Mouse (Mus musculus) forebrain, embryonic 13.5 days (tissue): ENCODE measurements at regions not wholly inside any gene's neighbourhood (a gene's known extent, or its start where the extent isn't known, plus 50 kb on each side); places are given as distances from the start of the nearest gene placed in this dataset.

Experiments used
- ATAC-seq: fragments of 200-750 bp; cut with Nextera tagmentation; 2 replicates; pipeline ENCODE4 v1.8.0; 2017
- H3K27ac ChIP-seq: fragments of 300-500 bp; sonication (generic); 2 replicates; pipeline ENCODE4 v1.5.1; 2015; ENCODE audit warnings: inconsistent platforms, mild to moderate bottlenecking, moderate library complexity
- H3K27me3 ChIP-seq: fragments of 300-500 bp; sonication (generic); 2 replicates; pipeline ENCODE4 v1.6.1; 2015; ENCODE audit warnings: mild to moderate bottlenecking, inconsistent platforms
- H3K36me3 ChIP-seq: fragments of 300-500 bp; sonication (generic); 2 replicates; pipeline ENCODE4 v1.6.1; 2015; ENCODE audit warnings: mild to moderate bottlenecking, inconsistent platforms; ENCODE audit not compliant: poor library complexity, severe bottlenecking
- H3K4me1 ChIP-seq: fragments of 300-500 bp; sonication (generic); 2 replicates; pipeline ENCODE4 v1.6.1; 2015; ENCODE audit warnings: inconsistent platforms
- H3K4me2 ChIP-seq: fragments of 300-500 bp; sonication (generic); 2 replicates; pipeline ENCODE4 v1.6.1; 2015; ENCODE audit warnings: inconsistent platforms, mild to moderate bottlenecking, moderate library complexity
- H3K4me3 ChIP-seq: fragments of 300-500 bp; sonication (generic); 2 replicates; pipeline ENCODE4 v1.5.1; 2015; ENCODE audit warnings: mild to moderate bottlenecking, inconsistent platforms
- H3K9ac ChIP-seq: fragments of 300-500 bp; sonication (generic); 2 replicates; pipeline ENCODE4 v1.6.1; 2015; ENCODE audit warnings: mild to moderate bottlenecking, inconsistent platforms
- H3K9me3 ChIP-seq: fragments of 300-500 bp; sonication (generic); replicated peaks from 2 replicates; pipeline ENCODE4 v1.6.1; 2016; ENCODE audit warnings: inconsistent platforms
- WGBS: fragments of 180-500 bp; shearing (Covaris S2); methylation state at CpG from one replicate; pipeline ENCODE4 v1.1.7; 2015; 5-methylcytosine and 5-hydroxymethylcytosine counted together

DNA sequence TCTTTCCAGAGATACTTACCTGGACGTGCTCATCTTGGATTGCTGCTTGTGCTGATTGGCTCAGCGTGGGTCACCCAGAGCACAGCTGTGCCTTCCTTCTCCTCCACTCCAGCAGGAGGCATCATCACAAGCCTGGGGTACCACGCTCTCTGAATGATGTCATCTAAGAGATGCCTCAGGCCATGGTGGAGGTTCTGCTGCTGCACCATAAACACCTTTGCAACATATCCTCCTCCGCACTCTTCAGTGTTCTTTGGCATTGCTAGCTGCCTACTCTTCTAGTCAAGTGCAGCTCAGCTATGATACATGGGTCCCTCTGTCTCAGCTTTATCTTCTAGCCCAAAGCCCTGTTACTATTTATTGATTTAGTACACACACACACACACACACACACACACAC is 110.8 kb downstream of the Emp1 start:
- Histone ChIP-seq H3K4me3 (no peak overlapping the region), H3K27me3 (no peaks in the 10 kb centered on the region), H3K36me3 (no peaks in the 10 kb centered on the region), H3K9me3 (no peaks in the 10 kb centered on the region), H3K27ac (no peak overlapping the region), H3K9ac (no peak overlapping the region), H3K4me2 (no peak overlapping the region), H3K4me1 (no peaks in the 10 kb centered on the region)
- no peak for ATAC-seq
- WGBS: 87% methylated on average over 4 of the region's 4 CpGs

DNA sequence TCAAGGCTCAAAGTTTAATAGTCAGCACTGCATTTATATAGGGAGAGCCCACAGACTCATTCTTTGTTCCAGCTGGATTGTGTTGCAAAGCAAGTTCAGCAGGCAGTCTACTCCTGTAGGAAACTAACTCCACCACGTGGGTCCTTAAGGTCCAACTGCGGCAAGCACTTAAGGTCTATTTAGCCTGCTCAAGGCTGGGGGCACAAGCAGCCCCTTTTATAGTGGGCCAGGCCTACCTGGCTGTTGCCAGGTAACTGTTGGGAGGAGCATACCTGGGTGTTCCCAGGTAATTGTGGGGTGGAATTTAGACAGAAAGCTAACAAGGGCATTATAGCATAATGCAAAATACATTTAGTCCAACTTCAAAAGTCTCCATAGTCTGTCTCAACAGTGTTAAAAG is 126.5 kb downstream of the Emp1 start:
- no peak for ATAC-seq
- 64% methylated on average over 2 of the region's 2 CpGs for WGBS
- Histone ChIP-seq H3K36me3 (no peaks in the 10 kb centered on the region), H3K9me3 (no peaks in the 10 kb centered on the region), H3K27me3 (no peaks in the 10 kb centered on the region), H3K4me3 (no peak overlapping the region), H3K9ac (no peak overlapping the region), H3K27ac (no peak overlapping the region), H3K4me1 (no peaks in the 10 kb centered on the region), H3K4me2 (no peak overlapping the region)

DNA sequence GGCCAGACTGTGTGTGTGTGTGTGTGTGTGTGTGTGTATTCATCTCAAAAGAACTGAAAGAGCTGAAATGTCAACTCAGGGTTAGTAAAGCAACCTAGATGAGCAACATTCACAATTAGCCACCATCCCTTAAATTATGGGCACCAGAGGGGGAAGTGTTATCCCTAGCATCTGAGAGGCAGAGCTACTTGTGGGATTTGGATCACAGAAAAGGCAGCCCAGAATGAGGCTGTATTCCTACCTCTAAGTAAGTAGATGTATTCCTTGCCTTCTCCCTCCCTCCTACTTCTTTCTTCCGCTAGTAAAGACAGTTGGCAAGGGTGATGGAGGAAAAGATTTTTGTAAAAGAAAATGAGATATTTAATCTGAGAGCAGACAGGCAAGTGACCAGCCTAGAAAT is 131.6 kb downstream of the Emp1 start:
- no peak overlapping the region for H3K27ac ChIP-seq
- no peak overlapping the region for H3K4me3 ChIP-seq
- no peaks in the 10 kb centered on the region for H3K36me3 ChIP-seq
- H3K4me2 ChIP-seq: no peak overlapping the region
- 82% methylated on average over 1 of the region's 1 CpGs for WGBS
- H3K27me3 ChIP-seq: no peaks in the 10 kb centered on the region
- H3K9ac ChIP-seq: no peak overlapping the region
- no peaks in the 10 kb centered on the region for H3K4me1 ChIP-seq
- ATAC-seq: no peak
- no peaks in the 10 kb centered on the region for H3K9me3 ChIP-seq

DNA sequence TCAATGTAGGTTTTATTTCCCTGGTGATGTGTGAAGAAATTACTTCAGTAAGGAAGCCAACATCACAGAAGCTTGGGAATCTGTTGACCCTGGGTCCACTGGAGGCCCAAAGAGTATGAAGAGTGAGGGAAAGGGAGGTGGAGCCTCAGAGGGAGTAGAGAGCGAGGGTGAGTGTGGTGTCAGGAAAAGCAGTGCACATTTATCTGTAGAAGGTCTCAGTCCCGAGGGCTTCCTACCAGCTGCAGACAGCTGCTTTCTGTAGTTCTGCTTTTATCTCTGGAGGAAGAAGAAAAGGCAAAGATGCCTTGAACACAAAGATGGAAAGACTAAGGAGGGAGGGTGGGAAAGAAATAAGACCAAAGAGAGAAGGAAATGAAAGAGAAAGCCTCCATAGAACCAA is 133.5 kb downstream of the Emp1 start:
- H3K4me1 ChIP-seq: no peaks in the 10 kb centered on the region
- H3K9me3 ChIP-seq: no peaks in the 10 kb centered on the region
- H3K4me2 ChIP-seq: no peak overlapping the region
- no peaks in the 10 kb centered on the region for H3K36me3 ChIP-seq
- no peaks in the 10 kb centered on the region for H3K27me3 ChIP-seq
- no peak overlapping the region for H3K9ac ChIP-seq
- no peak overlapping the region for H3K4me3 ChIP-seq
- no peak for ATAC-seq
- 82% methylated on average over 2 of the region's 2 CpGs for WGBS
- H3K27ac ChIP-seq: no peak overlapping the region

DNA sequence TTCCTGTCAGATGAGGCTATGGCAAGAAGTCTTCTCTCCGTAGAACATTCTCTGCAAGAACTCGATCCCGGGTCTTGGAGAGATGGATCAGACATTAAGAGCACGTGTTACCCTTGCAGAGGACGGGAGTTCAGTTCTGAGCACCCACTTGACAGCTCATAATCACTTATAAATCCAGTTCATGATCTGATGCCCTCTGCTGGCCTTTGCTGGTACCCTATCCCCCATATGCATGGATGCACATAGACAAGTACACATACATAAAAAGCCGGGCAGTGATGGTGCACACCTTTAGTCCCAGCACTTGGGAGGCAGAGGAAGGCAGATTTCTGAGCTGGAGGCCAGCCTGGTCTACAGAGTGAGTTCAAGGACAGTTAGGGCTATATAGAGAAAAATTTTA is 136.2 kb downstream of the Emp1 start:
- Histone ChIP-seq H3K4me1 (no peaks in the 10 kb centered on the region), H3K36me3 (no peaks in the 10 kb centered on the region), H3K4me2 (no peak overlapping the region), H3K4me3 (no peak overlapping the region), H3K27me3 (no peaks in the 10 kb centered on the region), H3K9me3 (no peaks in the 10 kb centered on the region), H3K9ac (no peak overlapping the region), H3K27ac (no peak overlapping the region)
- WGBS: 91% methylated on average over 6 of the region's 6 CpGs
- no peak for ATAC-seq

DNA sequence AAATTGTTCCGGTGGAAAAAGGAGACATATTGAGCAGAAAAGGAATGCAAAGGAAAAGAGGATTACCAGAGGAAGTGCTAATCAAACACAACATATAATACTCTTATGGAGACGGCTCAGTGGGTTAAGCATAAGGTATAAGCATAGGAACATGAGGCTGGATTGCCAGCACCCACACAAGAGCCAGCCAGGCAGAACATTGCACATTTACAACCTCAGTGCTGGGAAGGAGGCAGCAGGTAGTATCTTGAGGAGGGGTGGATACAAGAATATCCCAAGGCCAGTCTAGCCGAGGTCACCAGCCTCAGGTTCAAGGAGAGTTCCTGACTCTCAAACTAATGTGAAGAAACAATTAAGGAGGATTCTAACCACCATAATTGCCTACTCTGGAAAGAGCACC is 138.0 kb downstream of the Emp1 start:
- H3K4me2 ChIP-seq: no peak overlapping the region
- no peaks in the 10 kb centered on the region for H3K27me3 ChIP-seq
- 78% methylated on average over 3 of the region's 3 CpGs for WGBS
- no peaks in the 10 kb centered on the region for H3K9me3 ChIP-seq
- H3K27ac ChIP-seq: no peak overlapping the region
- H3K9ac ChIP-seq: no peak overlapping the region
- H3K36me3 ChIP-seq: no peaks in the 10 kb centered on the region
- H3K4me1 ChIP-seq: no peaks in the 10 kb centered on the region
- no peak overlapping the region for H3K4me3 ChIP-seq
- ATAC-seq: no peak

DNA sequence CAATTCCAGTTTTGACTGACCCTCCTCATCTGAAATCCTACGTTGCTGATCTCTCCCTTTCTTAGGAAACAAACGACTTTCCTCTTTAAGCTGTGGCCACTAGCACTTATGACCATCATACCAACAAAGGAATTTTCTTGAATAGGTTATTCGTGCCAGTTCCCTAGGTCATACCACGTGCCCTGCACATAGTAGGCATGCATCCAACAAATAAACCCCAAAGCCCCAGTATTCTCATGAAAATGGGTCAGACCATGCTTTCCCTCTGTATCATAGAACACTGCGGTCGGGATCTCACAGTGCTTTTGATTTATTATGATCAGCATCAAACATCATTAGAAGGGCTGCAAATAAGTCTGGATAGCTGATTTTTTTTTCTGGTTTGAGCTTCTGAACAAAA is 139.4 kb downstream of the Emp1 start:
- Histone ChIP-seq H3K27me3 (no peaks in the 10 kb centered on the region), H3K4me1 (no peaks in the 10 kb centered on the region), H3K36me3 (no peaks in the 10 kb centered on the region), H3K4me3 (no peak overlapping the region), H3K27ac (no peak overlapping the region), H3K9me3 (no peaks in the 10 kb centered on the region), H3K9ac (no peak overlapping the region), H3K4me2 (no peak overlapping the region)
- WGBS: 73% methylated on average over 6 of the region's 6 CpGs
- ATAC-seq: no peak

DNA sequence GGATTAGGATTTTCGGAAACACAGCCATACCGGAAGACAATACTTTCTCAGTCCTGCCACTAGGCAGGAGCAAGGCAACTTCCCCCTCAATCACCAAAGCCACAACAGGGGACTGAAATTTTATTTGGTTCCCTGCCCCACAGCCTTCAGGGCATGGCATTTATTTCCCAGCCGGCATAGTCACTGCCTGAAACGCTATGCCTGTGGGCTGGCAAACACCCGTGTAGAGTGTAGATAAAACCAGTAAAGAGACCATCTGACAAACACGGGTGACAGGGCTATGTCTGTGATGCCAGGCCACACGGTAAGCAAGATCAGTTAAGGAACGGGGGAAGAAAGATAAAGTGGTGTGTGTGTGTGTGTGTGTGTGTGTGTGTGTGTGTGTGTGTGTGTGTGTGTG is 140.1 kb downstream of the Emp1 start:
- 76% methylated on average over 8 of the region's 8 CpGs for WGBS
- Histone ChIP-seq H3K4me3 (no peak overlapping the region), H3K4me1 (no peaks in the 10 kb centered on the region), H3K9ac (no peak overlapping the region), H3K36me3 (no peaks in the 10 kb centered on the region), H3K9me3 (no peaks in the 10 kb centered on the region), H3K27me3 (no peaks in the 10 kb centered on the region), H3K27ac (no peak overlapping the region), H3K4me2 (no peak overlapping the region)
- ATAC-seq: no peak

DNA sequence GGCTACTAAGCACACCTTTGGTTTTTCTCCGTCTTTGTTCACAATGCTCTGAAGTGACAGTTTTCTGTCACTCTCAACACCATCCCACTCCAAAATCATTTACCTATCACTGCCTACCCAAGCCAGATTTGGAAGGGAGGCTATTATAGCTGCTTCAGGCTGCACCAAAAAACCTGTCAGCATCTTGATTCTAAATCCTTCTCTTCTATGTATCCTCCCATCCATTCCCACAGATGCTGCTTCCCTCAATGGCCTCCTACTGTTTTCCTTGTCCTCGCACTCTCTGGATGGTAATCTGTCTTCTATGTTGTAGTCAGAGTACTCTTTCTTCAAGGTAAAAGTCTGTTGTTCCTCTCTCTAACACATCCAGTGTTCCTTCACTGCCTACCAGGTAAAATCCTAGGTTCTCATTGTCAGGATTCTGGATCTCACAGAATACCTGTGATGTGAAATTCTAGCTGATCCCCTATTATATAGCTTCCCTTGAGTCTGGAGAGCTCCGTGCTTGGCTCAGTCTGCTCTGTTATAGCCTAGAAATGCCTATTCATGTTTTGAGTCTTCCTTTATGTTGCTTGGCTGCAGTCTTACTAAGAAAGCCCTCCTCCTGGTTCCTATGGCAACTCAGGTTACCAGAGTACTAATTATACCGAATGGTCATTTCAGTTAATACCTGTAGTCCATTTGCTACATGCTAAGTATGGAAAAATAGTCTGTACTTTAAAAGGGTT is 156.5 kb downstream of the Emp1 start:
- Histone ChIP-seq H3K27ac (no peak overlapping the region), H3K27me3 (no peaks in the 10 kb centered on the region), H3K9ac (no peak overlapping the region), H3K4me1 (peaks cover 18% of the 10 kb centered on the region), H3K4me3 (no peak overlapping the region), H3K4me2 (no peak overlapping the region), H3K36me3 (no peaks in the 10 kb centered on the region), H3K9me3 (no peaks in the 10 kb centered on the region)
- WGBS: 23% methylated on average over 4 of the region's 4 CpGs
- no peak; the same call in 1 of the 2 replicates for ATAC-seq

DNA sequence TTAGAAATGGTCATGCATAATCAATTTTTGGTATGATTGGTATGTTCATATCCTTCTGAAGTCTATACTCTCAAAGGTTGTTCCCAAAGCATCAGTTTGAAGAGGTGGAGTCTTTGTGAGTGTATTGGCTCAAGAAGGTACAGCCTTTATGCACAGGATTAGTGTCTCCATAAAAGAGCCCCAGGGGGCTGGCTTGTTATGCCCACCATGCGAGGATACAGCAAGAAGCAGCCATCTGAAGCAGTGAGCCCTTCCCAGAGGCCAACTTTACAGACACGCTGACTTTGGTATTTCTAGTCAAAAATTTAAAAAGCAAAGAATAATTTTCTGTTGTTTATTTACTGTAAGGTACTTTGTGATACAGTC is 157.1 kb downstream of the Emp1 start:
- ATAC-seq: 0 out of 2 replicates have a peak, but pooled peaks have one; percentile 43
- H3K27me3 ChIP-seq: no peaks in the 10 kb centered on the region
- no peaks in the 10 kb centered on the region for H3K36me3 ChIP-seq
- H3K4me1 ChIP-seq: peaks cover 18% of the 10 kb centered on the region
- H3K9me3 ChIP-seq: no peaks in the 10 kb centered on the region
- no peak overlapping the region for H3K4me3 ChIP-seq
- no peak overlapping the region for H3K9ac ChIP-seq
- WGBS: 21% methylated on average over 2 of the region's 2 CpGs
- H3K4me2 ChIP-seq: no peak overlapping the region
- no peak overlapping the region for H3K27ac ChIP-seq

DNA sequence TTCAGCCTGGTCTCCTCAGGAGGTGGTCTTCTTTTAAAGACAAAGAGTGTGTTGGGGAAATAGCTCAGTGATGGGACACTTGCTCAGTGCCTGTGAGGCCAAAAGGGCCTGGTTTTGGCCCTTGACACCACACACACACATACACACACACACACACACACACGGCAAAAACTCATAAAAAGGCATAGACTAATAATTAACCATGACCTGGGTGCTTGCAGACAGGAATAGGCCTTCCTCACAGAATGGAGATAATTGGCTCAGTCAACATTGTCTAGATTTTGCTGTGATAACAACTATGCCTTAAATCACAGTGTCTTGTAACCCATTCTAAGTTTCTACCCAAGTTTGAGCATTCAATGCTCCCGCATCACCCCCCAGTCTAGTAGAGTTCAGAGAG is 158.5 kb downstream of the Emp1 start:
- Histone ChIP-seq H3K4me2 (no peak overlapping the region), H3K36me3 (no peaks in the 10 kb centered on the region), H3K27me3 (no peaks in the 10 kb centered on the region), H3K9me3 (no peaks in the 10 kb centered on the region), H3K4me3 (no peak overlapping the region), H3K27ac (no peak overlapping the region), H3K4me1 (peaks cover 31% of the 10 kb centered on the region), H3K9ac (no peak overlapping the region)
- WGBS: 84% methylated on average over 2 of the region's 2 CpGs
- ATAC-seq: no peak

DNA sequence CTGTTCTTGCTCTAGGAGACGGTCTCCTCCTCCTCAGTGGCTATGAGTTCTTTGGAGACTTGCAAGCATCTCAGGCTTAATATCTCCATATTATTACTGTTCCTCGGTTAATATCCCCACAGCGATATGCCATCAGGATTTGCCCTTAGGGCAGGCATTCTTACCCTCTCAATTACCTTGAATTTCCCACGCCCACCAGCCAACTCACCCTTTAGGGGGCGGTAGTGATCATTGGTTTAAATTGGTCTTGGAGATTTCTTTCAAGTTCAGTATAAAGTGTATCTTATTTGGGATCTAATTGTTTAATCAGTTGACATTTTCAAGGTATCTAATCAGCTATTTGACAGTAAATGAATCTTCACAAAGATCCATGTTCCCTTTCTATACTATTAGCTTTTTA is 162.5 kb downstream of the Emp1 start:
- peaks cover 37% of the 10 kb centered on the region for H3K4me1 ChIP-seq
- ATAC-seq: no peak
- no peak overlapping the region for H3K27ac ChIP-seq
- no peak overlapping the region for H3K4me3 ChIP-seq
- H3K4me2 ChIP-seq: no peak overlapping the region; the same call in 1 of the 2 replicates
- H3K9me3 ChIP-seq: no peaks in the 10 kb centered on the region
- no peaks in the 10 kb centered on the region for H3K36me3 ChIP-seq
- WGBS: 68% methylated on average over 5 of the region's 5 CpGs
- no peak overlapping the region for H3K9ac ChIP-seq
- no peaks in the 10 kb centered on the region for H3K27me3 ChIP-seq

DNA sequence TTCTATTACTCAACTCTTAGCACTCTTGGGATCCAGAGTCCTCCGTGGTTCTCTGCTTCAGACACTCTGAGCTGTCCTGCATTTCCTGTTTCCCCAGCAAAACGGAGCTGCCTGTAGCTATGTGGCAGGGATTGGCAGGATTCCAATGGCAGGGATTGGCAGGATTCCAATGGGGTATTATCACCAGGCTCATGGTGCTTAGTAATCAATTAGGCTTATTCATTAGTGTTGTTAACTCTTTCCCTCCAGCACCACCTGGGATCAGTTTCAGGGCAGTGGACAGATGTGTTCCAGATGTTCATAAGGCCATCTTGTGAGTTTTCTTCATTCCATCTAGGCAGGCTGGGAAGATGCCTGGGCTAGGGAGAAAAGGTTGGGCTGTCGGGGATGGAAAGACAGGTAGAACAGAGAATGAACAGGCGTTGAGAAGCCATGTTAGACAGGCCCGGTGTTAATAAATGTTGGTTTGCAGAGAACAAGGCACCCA is 163.5 kb downstream of the Emp1 start:
- peak overlapping the region; percentile 45 for H3K4me2 ChIP-seq

More for the DNA sequence above, 163.5 kb downstream of the Emp1 start:
- no peaks in the 10 kb centered on the region for H3K9me3 ChIP-seq
- peak; percentile 91 for ATAC-seq
- no peak overlapping the region for H3K4me3 ChIP-seq
- H3K27me3 ChIP-seq: no peaks in the 10 kb centered on the region
- 16% methylated on average over 5 of the region's 5 CpGs for WGBS
- no peak overlapping the region for H3K9ac ChIP-seq
- peaks cover 36% of the 10 kb centered on the region for H3K4me1 ChIP-seq
- H3K36me3 ChIP-seq: no peaks in the 10 kb centered on the region
- H3K27ac ChIP-seq: peak overlapping the region; percentile 60; the same call in 1 of the 2 replicates
